Mouse (Mus musculus) gastrocnemius, adult 18-20 months (tissue): Measurements from ENCODE around the gene Zfp292. TPM values are rescaled to one million over a fixed set of nuclear protein-coding genes. Genes with fewer than 3 reads are reported as not detected.
A peak's percentile ranks its signal among the peaks of the same experiment; 100 is the strongest.

Source experiments
- DNase-seq: peaks from one replicate; pipeline ENCODE4 v3.0.0; 2021; ENCODE audit warnings: low spot score
- total RNA-seq, 2 experiments: library from RNA; stranded (reverse); gene quantifications; 2 replicates each; pipeline ENCODE4 v1.2.3; 2021

The Zfp292 gene
- total RNA-seq, 2 experiments from 2014 or later: 7.3 to 8.7 TPM

DNA sequence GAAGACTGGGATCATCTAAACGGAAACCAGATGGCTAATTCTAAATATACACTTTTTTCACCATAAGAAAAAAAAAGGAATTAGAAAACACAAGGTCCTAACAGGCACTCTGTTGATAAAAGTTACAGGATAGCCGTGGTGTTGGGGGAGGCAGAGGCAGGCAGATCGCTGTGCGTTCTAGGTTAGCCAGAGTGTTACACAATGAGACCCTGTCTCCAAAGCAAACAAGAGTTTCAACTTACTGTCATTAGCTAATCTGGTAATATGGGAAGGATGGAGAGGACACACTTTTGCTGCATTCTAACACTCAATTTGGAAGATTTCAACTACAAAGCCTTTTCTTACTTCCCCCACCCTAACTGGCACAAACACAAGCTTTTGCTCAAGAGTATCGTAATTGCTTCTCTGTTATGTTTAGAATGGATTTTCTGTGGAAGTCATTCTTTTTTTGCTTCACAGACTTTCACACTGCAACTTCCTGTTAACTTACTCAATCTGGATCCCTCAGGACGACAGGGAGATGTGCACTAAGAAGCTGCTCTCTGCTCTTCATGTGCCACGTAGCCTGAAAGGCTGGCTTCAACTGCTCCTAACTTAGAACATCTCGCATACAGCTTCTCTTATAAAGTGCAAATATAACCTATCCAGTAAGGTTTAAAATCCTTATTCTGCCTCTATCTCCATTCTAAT, 85.3 kb downstream of the Zfp292 start:
- no peak for DNase-seq

DNA sequence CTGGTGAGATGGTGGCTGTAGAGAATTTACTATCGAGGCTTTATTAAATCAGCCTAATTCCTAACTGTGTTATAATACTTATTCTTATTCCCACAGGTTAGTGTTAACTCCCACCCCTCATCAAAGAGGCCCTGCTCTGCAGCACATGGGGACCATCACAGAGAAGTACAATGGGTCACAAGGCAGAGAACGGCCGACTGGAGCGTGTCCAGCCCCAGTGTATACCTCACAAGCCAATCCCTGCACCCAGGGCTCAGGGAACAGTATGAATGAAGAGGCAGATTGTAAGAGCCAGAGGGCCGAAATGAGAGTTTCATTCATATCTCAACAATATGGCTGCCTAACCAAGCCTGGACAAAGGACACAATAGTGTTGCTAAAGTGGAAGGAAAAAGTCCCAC, 86.5 kb downstream of the Zfp292 start:
- DNase-seq: no peak

DNA sequence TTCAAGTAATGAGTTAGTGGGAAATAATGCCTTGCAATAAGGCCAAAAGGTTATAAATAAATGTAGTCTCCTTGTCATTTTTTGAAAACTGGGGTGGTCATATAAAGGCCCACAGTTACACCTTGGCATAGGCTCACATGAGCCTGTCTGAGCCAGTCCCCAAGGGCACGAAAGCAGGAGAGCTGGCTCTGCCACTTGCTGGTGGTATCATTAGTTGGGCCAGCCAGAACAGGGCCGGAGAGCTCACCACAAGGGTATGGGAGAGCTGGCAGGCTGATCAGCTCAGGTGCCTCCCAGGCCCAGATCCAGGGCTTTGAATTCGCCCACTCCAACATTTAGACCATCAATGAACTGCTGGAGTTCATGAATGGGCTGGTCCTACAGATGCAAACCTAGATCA, 96.3 kb downstream of the Zfp292 start:
- no peak for DNase-seq

DNA sequence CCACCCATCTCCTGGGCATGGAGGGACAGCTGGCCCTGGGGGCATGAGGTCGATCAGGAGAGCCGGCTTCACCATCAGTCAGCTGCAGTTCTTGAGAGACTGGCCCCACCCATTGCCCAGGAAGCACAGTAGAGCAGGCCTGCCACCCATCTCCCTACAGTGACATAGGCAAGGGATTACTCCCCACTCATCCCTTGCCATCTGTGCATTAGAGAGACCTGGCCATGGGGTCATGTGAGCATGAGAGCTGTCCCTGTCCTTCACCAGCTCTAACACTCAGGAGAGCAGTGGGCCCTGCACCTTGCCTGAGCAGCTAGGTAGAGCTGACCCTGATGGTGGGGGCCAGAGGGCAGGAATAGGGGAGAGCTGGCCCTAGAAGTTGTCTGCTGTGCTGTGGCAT, 97.1 kb downstream of the Zfp292 start:
- no peak for DNase-seq

DNA sequence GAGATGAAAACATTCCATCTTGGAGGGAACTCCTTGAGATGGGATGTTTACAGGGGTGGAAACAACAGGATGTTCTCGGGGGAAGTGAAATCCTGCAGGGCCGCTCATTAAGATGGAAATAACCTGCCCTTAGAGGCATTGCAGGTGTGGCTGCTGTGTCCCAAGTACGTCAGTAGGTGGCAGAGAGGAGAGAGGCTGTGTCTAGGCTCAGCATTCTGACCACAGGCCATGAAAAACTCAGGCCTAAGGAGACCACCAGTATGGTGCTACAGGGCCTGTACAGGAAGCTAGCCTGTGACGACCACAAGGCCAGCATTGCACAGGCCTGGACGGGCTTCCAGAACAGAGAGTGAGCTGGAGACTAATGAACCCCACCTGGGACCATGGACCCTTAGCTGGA, 97.9 kb downstream of the Zfp292 start:
- no peak for DNase-seq

DNA sequence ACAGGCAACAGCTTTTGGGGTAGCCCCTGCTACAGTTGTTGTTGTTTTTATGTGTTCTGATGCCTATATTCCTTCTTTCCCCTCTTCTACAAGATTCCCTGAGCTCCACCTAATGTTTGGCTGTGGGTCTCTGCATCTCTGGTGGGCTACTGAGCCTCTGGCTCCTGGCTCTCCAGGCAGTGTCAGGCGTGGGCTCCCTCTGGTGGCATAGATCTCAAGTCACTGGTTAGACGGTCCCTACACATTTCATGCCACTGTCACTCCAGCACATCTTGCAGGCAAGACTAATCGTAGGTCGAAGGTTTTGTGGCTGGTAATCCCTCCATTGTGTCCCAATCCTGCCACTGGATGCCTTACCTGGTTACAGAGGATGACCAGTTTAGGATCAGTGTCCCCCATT, 100.0 kb downstream of the Zfp292 start:
- DNase-seq: no peak

DNA sequence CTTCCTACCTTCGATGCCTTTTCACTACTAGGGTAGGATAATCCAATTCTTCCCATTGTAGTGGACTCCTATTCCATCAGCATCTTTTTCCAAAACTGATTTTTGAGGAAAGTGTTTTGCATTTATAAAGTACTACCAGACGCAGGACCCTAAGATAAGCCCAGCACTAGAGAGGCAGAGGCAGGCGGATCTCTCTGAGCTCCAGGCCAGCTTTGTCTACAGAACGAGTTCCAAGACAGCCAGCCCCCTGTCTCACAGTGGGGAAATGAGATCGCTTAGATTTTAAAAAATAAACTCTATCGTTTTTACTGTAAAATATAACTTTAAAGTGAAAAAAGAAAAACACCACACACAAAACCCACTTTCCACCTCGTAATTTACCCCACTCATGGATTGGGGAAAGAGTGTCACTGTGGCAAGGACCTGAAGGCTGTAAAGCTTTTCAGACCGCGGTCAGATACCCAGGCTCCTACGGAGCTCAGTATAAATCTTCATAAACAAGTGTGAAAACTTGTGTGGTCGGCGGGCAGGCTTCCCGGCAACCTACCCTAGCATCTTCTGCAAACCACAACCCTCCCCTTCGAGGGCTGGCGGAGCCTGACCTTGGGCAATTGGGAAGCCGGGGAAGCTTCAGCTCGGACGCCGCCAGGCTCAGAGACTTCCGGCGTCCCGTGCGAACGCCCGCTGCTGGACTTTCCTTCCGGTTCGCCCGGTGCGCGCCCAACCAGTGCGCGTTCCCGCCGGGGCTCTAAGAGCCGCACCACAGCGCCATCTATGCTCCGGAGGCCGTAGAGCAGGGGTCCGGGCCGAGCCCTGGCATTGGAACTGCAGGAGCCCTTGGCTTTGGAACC, 104.9 kb downstream of the Zfp292 start, which contains the start of gene Smim8:
TSS of gene Smim8 (minus strand) at position 747 of the 851 bp plus-strand sequence.
- DNase-seq: peak; percentile 90

DNA sequence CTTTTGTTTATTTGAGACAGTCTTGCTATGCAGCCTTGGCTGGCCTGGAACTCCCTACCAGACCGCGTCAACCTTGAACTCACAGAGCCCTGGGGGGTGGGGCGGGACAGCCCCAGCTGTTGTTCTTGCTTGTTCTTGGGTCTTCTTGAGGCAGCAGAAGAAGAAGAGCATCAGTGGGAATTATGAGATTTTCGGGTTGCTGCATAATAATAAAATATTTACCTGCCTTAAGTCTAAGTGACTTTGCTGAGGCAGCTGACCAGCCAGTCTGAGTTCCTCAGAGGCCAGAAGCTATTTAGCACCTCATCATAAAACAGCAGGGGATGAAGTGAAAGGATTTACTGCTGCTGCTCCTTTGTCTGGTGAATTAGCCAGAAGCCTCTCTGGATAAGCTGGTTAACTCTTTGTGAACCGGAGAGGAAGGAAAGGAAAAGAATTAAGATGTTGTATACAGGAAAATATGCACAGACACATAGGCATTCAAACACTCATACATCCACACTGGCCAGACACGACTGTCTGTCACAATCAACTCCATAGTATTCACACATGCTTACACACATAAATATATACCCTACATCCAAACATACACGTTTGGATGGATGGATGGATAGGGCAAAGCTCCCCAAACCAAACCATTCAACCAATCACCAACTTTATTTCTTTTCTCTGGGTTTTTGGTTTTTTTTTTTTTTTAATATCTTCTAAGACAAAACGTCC, 110.9 kb downstream of the Zfp292 start:
- DNase-seq: no peak

DNA sequence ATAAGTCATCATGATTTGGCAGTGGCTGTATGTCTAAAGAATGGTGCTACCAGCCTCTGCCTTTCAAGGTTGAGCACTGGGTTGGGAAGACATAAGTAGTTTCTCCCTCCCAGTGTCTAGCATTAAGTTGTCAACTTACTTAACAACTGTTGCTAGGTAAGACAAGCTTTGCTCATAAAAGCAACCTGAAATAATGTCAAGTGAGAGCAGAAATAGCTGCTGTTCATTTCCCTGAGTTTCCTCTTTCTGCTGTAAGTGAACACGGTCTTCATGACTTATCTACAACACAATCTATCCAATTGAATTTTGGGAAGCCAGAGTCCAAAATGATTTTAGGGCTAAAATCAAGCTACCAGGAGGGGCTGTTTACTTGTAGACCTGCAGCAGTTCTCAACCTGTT, 126.6 kb downstream of the Zfp292 start, which contains the start of gene Gm136:
TSS of gene Gm136 (minus strand) at position 101 of the 400 bp plus-strand sequence.
- no peak for DNase-seq

Other genes with a start within 250 kb of the Zfp292 start
- gene Slc35a1, start 195.5 kb downstream of the Zfp292 start, total RNA-seq: 10 to 100 TPM; 11.1 to 12.9 TPM
- not detected for gene Cfap206, start 152.8 kb downstream of the Zfp292 start, total RNA-seq
- gene Gm136, start 126.7 kb downstream of the Zfp292 start, total RNA-seq: not detected
- 10 to 100 TPM; 25.4 to 29.7 TPM for gene Smim8, start 104.5 kb downstream of the Zfp292 start, total RNA-seq
- gene Cga, start 10.8 kb upstream of the Zfp292 start, total RNA-seq: not detected